Mouse (Mus musculus): ENCODE measurements around the gene Crot. TPM values are rescaled to one million over a fixed set of nuclear protein-coding genes. Genes with fewer than 3 reads are reported as not detected.
A peak's percentile ranks its signal among the peaks of the same experiment; 100 is the strongest.

The Crot gene
- total and polyA plus RNA-seq, 3 experiments: 13.4 to 18.2 (median 13.5) TPM

GRCm38 (mm10) chr5:9035457-9035856 is 38.3 kb upstream of the Crot start:
- H3K36me3 ChIP-seq (replicated peaks in 1 of 2; ENCODE audit: control insufficient read depth in 1 of 2, insufficient read depth in 1 of 2, low read length in 1 of 2): no peaks in the 10 kb centered on the region
- peaks cover 22 to 53% of the 10 kb centered on the region in 2 experiments for H3K4me1 ChIP-seq (ENCODE audit: control insufficient read depth in 1 of 2, insufficient read depth in 2 of 2)
- in situ Hi-C loops (cut with MboI; ENCODE audit: low pct_ligation_motif_present, low pct_unique_long_range_greater_than_20kb, low sequenced_read_pairs): no loop called here
- no peak overlapping the region for H3K27ac ChIP-seq (ENCODE audit: insufficient read depth, low read depth)
- H3K9me3 ChIP-seq (replicated peaks; ENCODE audit: low read length): no peaks in the 10 kb centered on the region
- dilution Hi-C loops (cut with MboI; ENCODE audit: extremely low pct_ligation_motif_present, extremely low pct_unique_long_range_greater_than_20kb, low sequenced_read_pairs): no loop called here
- H3K9ac ChIP-seq (ENCODE audit: insufficient read depth, low read depth): no peak overlapping the region
- no peaks in the 10 kb centered on the region for H3K79me2 ChIP-seq (replicated peaks; ENCODE audit: control insufficient read depth, extremely low read depth, insufficient read depth, poor library complexity, severe bottlenecking)
- H3K4me3 ChIP-seq (replicated peaks in 1 of 3; ENCODE audit: low read depth in 2 of 3, low read length in 2 of 3, poor library complexity in 1 of 3): no peak overlapping the region
- no peak overlapping the region for H3K4me2 ChIP-seq (ENCODE audit: insufficient read depth, low read depth, poor library complexity, severe bottlenecking)
- TF ChIP-seq TBP (conservative IDR thresholded peaks at IDR 0.05; ENCODE audit: low read depth, low read length): no peak
- no peak for TF ChIP-seq NELFE (IDR thresholded peaks at IDR 0.05; ENCODE audit: low read depth, low read length)
- no peak for TF ChIP-seq JUND (conservative IDR thresholded peaks at IDR 0.05; ENCODE audit: low read depth, low read length)
- no peak for TF ChIP-seq PAX5 (IDR thresholded peaks at IDR 0.05; ENCODE audit: low read length)
- no peak for TF ChIP-seq HCFC1 (IDR thresholded peaks at IDR 0.05; ENCODE audit: low read depth, low read length)
- no peaks in the 10 kb centered on the region for H3K27me3 ChIP-seq (replicated peaks)
- no peak for DNase-seq (ENCODE audit: extremely low read depth)

- no peaks in the 10 kb centered on the region for H3K79me2 ChIP-seq (replicated peaks; ENCODE audit: control insufficient read depth, extremely low read depth, insufficient read depth, poor library complexity, severe bottlenecking)
- H3K36me3 ChIP-seq (replicated peaks in 1 of 2; ENCODE audit: control insufficient read depth in 1 of 2, insufficient read depth in 1 of 2, low read length in 1 of 2): no peaks in the 10 kb centered on the region
- H3K27me3 ChIP-seq (replicated peaks): no peaks in the 10 kb centered on the region
- TF ChIP-seq GABPA (IDR thresholded peaks at IDR 0.05; ENCODE audit: insufficient replicate concordance, low read depth, low read length) (no peak), MAZ (IDR thresholded peaks at IDR 0.05; ENCODE audit: low read depth, low read length) (no peak), USF2 (conservative IDR thresholded peaks at IDR 0.05; ENCODE audit: low read depth, low read length) (no peak), TCF12 (IDR thresholded peaks at IDR 0.05; ENCODE audit: low read depth, low read length) (no peak), E2F4 (IDR thresholded peaks at IDR 0.05; ENCODE audit: insufficient replicate concordance, low read depth, low read length) (no peak), RAD21 (IDR thresholded peaks at IDR 0.05; ENCODE audit: low read depth, low read length) (no peak), ZC3H11A (IDR thresholded peaks at IDR 0.05; ENCODE audit: low read depth, low read length) (no peak), EP300 (IDR thresholded peaks at IDR 0.05; ENCODE audit: low read length) (no peak; the same call in 1 of the 2 replicates), MEF2A (IDR thresholded peaks at IDR 0.05; ENCODE audit: borderline replicate concordance, low read depth, low read length) (no peak), SIN3A (IDR thresholded peaks at IDR 0.05; ENCODE audit: low read length) (no peak), CHD1 (IDR thresholded peaks at IDR 0.05; ENCODE audit: low read depth, low read length) (no peak), ELF1 (IDR thresholded peaks at IDR 0.05; ENCODE audit: low read depth, low read length) (0 out of 2 replicates have a peak, but pooled peaks have one; percentile 27), ZMIZ1 (IDR thresholded peaks at IDR 0.05; ENCODE audit: low read depth, low read length) (no peak), ZNF384 (IDR thresholded peaks at IDR 0.05; ENCODE audit: low read depth, low read length) (no peak), MYC (IDR thresholded peaks at IDR 0.05; ENCODE audit: low read depth, low read length) (no peak), BHLHE40 (IDR thresholded peaks at IDR 0.05; ENCODE audit: low read depth, low read length) (peak; percentile 62), JUN (IDR thresholded peaks at IDR 0.05; ENCODE audit: insufficient read depth, low read depth, low read length) (no peak), IRF4 (IDR thresholded peaks at IDR 0.05; ENCODE audit: low read depth, low read length) (no peak), HCFC1 (IDR thresholded peaks at IDR 0.05; ENCODE audit: low read depth, low read length) (no peak), TBP (conservative IDR thresholded peaks at IDR 0.05; ENCODE audit: low read depth, low read length) (no peak), ETS1 (conservative IDR thresholded peaks at IDR 0.05; ENCODE audit: low read depth, low read length) (peak; percentile 44; the same call in 1 of the 2 replicates)
- in situ Hi-C loops (cut with MboI; ENCODE audit: low pct_ligation_motif_present, low pct_unique_long_range_greater_than_20kb, low sequenced_read_pairs): no loop called here
- peak; percentile 35 for DNase-seq (ENCODE audit: extremely low read depth)
- no peak overlapping the region for H3K4me3 ChIP-seq (replicated peaks in 1 of 3; ENCODE audit: low read depth in 2 of 3, low read length in 2 of 3, poor library complexity in 1 of 3)
- H3K9me3 ChIP-seq (replicated peaks; ENCODE audit: low read length): no peaks in the 10 kb centered on the region
- dilution Hi-C loops (cut with MboI; ENCODE audit: extremely low pct_ligation_motif_present, extremely low pct_unique_long_range_greater_than_20kb, low sequenced_read_pairs): no loop called here
- H3K9ac ChIP-seq (ENCODE audit: insufficient read depth, low read depth): no peak overlapping the region
- H3K4me1 ChIP-seq (ENCODE audit: control insufficient read depth in 1 of 2, insufficient read depth in 2 of 2): peaks cover 22 to 53% of the 10 kb centered on the region in 2 experiments
- 0 out of 2 replicates have a peak overlapping the region, but pooled peaks have one; percentile 1 for H3K27ac ChIP-seq (ENCODE audit: insufficient read depth, low read depth)
- H3K4me2 ChIP-seq (ENCODE audit: insufficient read depth, low read depth, poor library complexity, severe bottlenecking): peak overlapping the region; percentile 24
These were observed 37.4 kb upstream of the Crot start for GRCm38 (mm10) chr5:9034535-9034934.
